Mouse (Mus musculus) embryo, embryonic 11.5 days (tissue): ENCODE results near the gene Gp1bb.

ENCODE experiments used
- DNase-seq: peaks from one replicate; pipeline ENCODE4 v3.0.0-alpha.2; 2012; ENCODE audit warnings: low read depth, low spot score

Gp1bb gene

DNA sequence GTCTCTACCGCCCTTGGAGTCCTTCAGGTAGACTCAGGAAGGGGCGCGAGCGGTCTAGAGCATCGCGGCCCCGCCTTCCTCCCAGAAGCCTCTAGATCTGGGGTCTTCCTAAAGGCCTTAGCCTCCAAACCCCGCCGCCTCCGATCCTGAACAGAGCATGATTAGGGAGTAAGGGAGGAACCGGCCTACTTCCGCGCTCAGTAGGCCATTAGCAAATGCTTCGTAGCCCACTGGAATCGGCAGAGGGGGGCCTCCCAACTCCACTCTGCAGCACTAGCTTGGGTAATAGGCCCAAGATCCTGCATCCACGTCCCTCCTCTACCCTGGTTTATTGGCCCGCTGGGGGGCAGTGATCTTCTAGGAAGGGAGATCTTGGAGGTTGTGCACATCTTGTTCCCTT lies at the start of gene Gp1bb:
TSS of gene Gp1bb (minus strand) at position 385 of the 400 bp plus-strand sequence.
- DNase-seq, result no peak

GRCm38 (mm10) chr16:18669914-18670313 lies 47.7 kb upstream of the Gp1bb start:
- DNase-seq, result no peak

GRCm38 (mm10) chr16:18658597-18658996 lies 36.4 kb upstream of the Gp1bb start:
- DNase-seq, result no peak

GRCm38 (mm10) chr16:18655372-18656098 lies 33.3 kb upstream of the Gp1bb start:
- no peak for DNase-seq

DNA sequence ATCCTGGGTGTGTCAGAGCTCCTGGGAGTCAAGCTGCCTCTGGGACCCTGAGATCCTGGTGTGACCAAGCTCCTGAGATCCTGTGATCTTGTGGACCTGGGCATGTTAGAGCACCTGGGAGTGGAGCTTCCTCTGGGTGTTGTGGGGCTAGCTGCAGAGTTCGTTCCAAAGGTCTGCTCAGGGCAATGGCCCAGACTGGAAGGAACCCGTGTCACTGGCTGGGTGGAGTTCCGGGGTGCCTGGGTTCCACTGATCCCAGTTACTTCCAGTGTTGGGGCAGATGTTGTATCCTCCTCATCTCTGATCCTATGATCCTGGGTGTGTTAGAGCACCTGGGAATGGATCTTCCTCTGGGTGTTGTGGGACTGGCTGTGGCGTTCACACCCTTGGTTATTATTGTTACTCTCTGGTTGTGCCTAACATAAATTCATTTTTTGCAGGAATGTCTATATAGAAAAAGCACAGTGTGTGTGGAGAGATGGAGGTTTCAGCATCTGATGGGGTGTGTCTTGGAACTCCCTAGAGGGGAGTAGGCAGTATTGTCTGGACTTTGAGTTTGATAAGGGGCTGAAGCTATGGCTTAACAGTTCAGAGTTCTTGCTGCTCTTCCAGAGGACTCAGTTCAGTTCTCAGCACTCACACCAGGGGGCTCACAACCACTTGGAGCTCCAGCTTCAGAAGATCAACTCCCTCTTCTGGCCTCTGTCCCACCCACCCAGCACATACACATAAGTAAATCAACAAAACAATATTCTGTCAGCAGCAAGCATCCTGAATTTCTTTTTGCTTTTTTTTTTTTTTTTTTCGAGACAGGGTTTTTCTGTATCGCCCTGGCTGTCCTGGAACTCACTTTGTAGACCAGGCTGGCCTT lies 31.3 kb upstream of the Gp1bb start:
- no peak for DNase-seq

DNA sequence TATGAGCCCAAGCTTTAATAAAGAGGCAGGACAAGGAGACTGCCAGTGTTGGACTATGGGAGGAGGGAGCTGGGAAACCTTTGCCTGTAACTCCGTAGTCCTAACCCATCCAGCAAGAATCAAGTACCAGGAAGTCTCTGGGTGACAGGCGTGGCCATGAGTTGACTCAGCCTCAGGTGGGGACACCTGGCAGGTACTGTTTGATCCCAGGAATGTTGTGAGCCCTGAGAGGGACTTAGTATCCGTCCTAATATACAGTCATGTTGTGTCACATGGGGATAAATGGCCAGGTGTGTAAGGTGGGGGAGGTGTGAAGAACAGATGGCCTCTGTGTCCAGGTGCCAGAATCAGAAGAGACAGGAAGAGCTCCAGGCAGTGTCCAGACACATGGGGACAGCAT lies 26.9 kb upstream of the Gp1bb start:
- DNase-seq, result no peak

- DNase-seq, result no peak
Measured at GRCm38 (mm10) chr16:18645329-18645728, 23.1 kb upstream of the Gp1bb start.

- no peak for DNase-seq
Measured at GRCm38 (mm10) chr16:18644485-18644884, 22.3 kb upstream of the Gp1bb start.

DNA sequence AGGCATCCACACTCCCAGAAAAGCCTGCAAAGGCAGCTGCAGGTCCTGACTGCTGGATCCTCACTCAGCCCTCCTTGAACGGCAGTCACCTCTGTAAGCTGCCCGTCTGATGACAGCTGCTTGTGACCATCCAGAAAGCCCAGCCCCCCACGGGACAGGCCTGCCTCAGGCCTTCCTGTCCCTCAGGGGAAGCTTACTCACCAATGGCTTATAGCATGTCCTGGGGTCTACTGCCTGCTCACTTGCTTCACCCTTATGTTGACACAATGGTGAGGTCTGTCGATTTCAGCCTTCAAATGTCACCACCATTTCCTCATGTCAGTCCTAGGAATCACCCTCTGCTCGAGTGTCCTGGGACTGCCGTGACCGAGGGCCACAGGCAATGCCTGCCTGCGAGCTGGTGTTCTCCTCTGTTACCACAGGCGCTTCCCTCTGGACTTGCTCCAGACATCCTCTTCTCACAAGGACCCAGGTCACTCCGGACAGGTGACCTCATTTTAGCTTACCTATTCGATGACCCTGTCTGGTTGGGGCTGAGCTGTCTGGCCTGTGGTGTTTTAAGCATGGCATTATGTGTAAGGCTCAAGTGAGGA lies 21.3 kb upstream of the Gp1bb start:
- no peak for DNase-seq

- no peak for DNase-seq
Measured at GRCm38 (mm10) chr16:18642897-18643296, 20.7 kb upstream of the Gp1bb start.

GRCm38 (mm10) chr16:18642291-18642690 lies 20.1 kb upstream of the Gp1bb start:
- DNase-seq, result no peak

DNA sequence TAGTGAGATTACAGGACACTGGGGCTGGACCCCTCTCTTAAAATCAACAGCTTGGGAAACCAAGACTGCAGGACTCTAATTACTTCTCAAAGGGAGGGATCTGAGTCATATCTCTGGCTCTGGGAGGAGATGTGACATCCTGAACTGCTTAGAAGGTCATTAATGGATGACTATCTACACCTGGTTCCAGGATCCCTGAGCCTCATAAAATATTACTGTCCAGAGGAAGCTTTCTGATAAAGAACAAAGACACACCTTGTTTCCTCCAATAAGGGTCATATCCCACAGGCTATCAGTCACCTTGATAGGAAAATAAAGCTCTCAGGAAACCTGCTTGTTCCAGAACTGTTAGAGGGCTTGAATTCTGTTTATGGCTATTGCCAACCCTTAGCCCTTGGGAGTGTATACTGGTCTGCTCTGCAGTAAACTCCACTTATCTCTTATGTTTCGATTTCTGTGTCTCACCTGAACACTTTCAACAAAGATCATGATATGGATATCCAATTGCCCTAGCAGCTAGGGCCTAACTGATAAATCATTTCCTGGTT lies 17.3 kb upstream of the Gp1bb start:
- no peak for DNase-seq

- DNase-seq, result no peak
Measured at GRCm38 (mm10) chr16:18638396-18638795, 16.2 kb upstream of the Gp1bb start.

DNA sequence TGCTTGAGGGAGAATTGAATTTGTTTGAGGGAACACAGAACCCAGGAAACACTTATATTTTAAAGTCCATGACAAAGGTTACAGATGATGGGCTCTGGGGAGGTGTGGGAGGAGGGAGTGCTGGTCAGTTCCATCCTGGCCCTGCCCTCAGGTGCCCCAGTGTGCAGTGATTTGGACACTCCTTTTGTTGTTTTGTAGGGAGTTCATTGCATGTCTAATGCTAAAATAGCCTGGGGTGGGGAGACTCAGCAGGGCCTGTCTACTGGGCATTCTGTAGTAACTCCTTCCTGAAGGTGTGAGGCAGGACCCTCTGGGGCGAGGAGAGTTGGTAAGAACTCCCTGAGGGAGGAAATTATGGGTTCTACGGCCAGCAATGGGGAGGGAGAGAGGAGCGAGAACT lies 14.6 kb upstream of the Gp1bb start:
- no peak for DNase-seq

DNA sequence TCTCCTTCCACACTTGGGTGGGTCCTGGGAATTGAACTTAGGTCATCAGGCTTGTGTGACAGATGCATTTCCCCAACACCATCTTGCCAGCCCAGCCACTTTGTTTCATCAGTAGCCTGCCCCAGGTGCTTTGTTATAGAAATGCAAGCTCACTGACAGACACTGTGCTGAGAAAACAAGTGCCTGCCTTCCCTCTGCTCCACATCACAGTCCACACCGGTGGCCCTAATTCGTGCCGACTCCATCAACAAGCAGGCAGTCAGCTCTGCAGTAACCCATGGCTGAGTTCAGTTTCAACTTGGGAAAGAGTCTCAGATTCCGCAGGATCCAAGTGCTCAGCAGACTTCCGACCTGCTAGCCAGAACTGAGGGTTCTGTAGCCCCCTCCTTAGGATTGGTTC lies 14.2 kb upstream of the Gp1bb start:
- DNase-seq, result no peak

GRCm38 (mm10) chr16:18633333-18633732 lies 11.1 kb upstream of the Gp1bb start:
- no peak for DNase-seq

- DNase-seq, result no peak
Measured at GRCm38 (mm10) chr16:18632816-18633215, 10.6 kb upstream of the Gp1bb start.

GRCm38 (mm10) chr16:18632059-18632458 lies 9.9 kb upstream of the Gp1bb start:
- DNase-seq, result no peak

DNA sequence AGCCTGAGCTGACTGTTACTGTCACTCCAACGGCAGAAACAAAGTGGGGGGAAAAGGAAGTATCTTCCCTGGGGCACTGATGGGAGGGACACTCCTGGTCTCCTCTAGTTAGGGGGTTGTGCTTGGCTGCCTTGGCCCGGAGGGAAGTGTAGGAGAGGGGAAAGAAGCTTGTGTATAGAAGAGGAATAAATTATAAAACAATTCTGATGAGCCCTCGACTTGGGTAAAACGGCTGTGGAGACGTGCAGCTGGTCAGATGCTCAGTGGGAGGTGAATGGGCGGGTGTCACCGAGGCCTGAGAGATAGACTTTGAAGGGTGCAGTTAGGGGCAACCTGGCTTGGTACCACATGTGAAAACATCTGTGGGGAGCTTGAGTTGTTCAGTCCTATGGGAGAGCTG lies 8.9 kb upstream of the Gp1bb start:
- DNase-seq, result no peak

DNA sequence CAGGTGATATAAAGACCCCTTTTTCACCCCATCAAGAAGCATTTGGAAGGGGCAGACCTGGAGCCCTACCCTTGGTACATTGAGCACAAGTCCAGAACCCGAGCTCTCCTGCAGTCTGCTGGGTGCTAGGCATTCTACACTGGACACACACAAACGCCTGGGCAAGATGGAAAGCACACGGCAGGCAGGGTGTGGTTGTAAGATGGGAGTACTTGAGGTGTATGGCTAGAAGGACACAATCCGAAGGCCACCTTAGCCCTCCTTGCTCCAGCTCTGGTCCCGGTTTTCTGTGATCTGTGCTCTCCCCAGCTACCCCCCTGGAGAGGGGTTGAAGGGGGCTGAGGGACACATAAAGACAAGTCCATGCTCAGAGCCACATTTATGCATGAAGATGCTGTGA lies 8.1 kb upstream of the Gp1bb start:
- DNase-seq, result no peak

DNA sequence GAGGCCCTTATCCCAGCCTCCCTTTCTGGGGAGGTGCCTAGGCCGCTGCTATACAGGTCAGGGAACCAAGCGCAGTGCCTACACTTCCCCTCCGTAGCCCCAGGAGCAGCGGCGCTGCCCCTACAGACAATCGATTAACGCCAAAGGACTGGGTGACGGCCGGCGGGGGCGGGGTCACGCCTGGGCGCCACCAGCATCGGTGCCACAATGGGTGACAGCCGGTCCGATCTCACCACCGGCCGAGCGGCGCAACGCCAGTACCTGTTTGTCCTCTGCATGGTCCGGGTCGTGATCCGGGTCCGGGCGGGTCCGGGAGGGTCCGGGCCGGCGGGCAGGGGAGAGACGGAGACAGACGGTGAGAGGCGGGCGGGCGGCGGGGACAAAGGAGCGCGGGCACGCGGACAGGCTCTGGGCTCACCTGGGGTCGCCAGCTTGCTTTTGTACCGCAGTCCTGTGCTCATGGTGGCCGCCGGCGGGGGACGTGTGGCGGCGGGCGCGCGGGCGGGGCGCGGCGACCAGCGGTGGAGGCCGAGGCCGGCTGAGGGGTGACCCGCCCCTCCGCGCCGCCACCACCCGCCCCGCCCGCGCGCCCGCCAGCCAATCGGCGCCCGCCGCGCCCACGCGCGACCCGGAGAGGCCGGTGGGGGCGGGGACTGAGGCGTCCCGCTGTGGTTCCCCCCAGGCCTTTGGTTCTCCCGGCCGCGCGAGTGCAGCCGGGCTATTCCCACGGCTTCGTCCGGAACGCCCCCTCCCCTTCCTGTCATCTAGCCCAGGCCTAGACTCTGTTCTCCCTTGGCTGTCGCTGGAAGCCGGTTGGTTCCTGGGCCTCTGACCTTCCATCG lies 7.4 kb upstream of the Gp1bb start, which contains the start of gene Sept5:
TSS of gene Sept5 (minus strand) at position 565 of the 842 bp plus-strand sequence.
- no peak for DNase-seq
